Mouse (Mus musculus) thymus, adult 2 months (tissue): ENCODE data around the gene Abcg1. TPM values are rescaled to one million over a fixed set of nuclear protein-coding genes. Genes with fewer than 3 reads are reported as not detected.

Experiments used
- DNase-seq: peaks from one replicate; pipeline ENCODE4 v3.0.0; 2021
- H3K27ac ChIP-seq: fragments of 200-500 bp; 2 replicates; pipeline ENCODE4 v1.5.1; 2012; ENCODE audit warnings: low read length, control low read depth; ENCODE audit not compliant: control insufficient read depth, insufficient read depth
- H3K27me3 ChIP-seq: fragments of 200-500 bp; 2 replicates; pipeline ENCODE4 v1.6.1; 2012; ENCODE audit warnings: mild to moderate bottlenecking, low read length, moderate library complexity, mixed read lengths; ENCODE audit not compliant: control insufficient read depth, insufficient read depth
- H3K36me3 ChIP-seq: fragments of 200-500 bp; 2 replicates; pipeline ENCODE4 v1.6.1; 2012; ENCODE audit warnings: mild to moderate bottlenecking, low read length, moderate library complexity; ENCODE audit not compliant: control insufficient read depth, insufficient read depth
- H3K4me1 ChIP-seq: fragments of 200-500 bp; replicated peaks from 2 replicates; pipeline ENCODE4 v1.6.1; 2012; ENCODE audit warnings: low read length; ENCODE audit not compliant: control insufficient read depth, insufficient read depth
- H3K4me3 ChIP-seq: fragments of 200-500 bp; 2 replicates; pipeline ENCODE4 v1.5.1; 2012; ENCODE audit warnings: mild to moderate bottlenecking, low read length, control low read depth, moderate library complexity; ENCODE audit not compliant: control insufficient read depth, insufficient read depth
- CTCF ChIP-seq: fragments of 200-500 bp; IDR thresholded peaks from 2 replicates; pipeline ENCODE4 v1.5.1; 2012; ENCODE audit warnings: mild to moderate bottlenecking, control low read depth, low read length, moderate library complexity, borderline replicate concordance; ENCODE audit not compliant: control insufficient read depth, poor library complexity, insufficient read depth; ENCODE audit errors: extremely low read depth
- POLR2A ChIP-seq: fragments of 200-500 bp; IDR thresholded peaks from 2 replicates; pipeline ENCODE4 v1.6.1; 2012; ENCODE audit warnings: mild to moderate bottlenecking, low read length, control low read depth, moderate library complexity; ENCODE audit not compliant: control insufficient read depth, poor library complexity, insufficient read depth; ENCODE audit errors: extremely low read depth
- WGBS: fragments of 180-500 bp; shearing (Covaris S2); methylation state at CpG from one replicate; pipeline ENCODE4 v1.1.7; 2018; 5-methylcytosine and 5-hydroxymethylcytosine counted together
- polyA plus RNA-seq: library from polyadenylated mRNA; depleted of rRNA; stranded (reverse); fragments of >200 nt; gene quantifications from 2 replicates; pipeline ENCODE4 v1.2.3, GENCODE M21; 2012

Gene Abcg1
- polyA plus RNA-seq, 1 experiment: 103 TPM

DNA sequence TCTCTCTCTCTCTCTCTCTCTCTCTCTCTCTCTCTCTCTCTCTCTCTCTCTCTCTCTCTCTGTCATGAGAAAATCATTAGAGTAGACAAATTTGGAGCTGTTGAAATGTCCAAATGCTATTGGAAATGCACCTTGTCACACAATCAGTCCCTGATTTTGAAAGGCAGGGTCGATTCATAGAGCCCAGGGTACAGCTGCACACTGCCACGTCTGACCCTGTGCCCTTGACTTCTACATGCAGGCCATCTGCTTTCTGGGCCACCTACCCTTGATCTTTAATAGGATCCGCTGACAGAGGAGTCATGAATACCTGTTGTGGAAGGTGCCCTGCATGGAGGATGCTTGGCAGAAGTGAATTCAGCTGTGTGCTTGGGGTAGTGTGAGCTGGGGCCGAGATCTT lies 28.1 kb upstream of the Abcg1 start:
- H3K36me3 ChIP-seq: no peaks in the 10 kb centered on the region
- no peak overlapping the region for H3K4me3 ChIP-seq
- TF ChIP-seq CTCF (no peak), POLR2A (no peak)
- WGBS: 94% methylated on average over 4 of the region's 4 CpGs
- H3K27me3 ChIP-seq: no peaks in the 10 kb centered on the region
- DNase-seq: no peak
- no peak overlapping the region for H3K27ac ChIP-seq
- H3K4me1 ChIP-seq: peaks cover 13% of the 10 kb centered on the region

DNA sequence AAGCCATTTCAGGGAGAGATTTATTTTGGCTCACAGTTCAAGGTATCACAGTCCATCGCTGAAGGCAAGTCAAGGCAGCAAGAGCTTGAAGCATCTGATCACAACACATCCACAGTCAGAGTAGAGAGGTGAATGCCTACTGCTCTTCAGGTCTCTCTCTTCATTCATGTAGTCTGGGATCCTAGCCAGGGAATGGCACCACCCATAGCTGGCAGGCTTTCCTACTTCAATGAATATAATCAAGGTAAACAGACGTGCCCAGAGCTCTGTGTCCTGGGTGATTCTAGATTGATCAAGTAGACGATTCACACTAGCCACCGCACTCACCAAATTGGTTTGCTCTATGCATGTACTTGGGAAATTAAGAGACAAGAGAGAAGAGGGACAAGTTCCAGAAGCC lies 25.1 kb upstream of the Abcg1 start:
- TF ChIP-seq CTCF (no peak), POLR2A (no peak)
- H3K27me3 ChIP-seq: no peaks in the 10 kb centered on the region
- H3K36me3 ChIP-seq: no peaks in the 10 kb centered on the region
- no peak overlapping the region for H3K4me3 ChIP-seq
- DNase-seq: no peak
- peaks cover 23% of the 10 kb centered on the region for H3K4me1 ChIP-seq
- 95% methylated on average over 4 of the region's 4 CpGs for WGBS
- no peak overlapping the region for H3K27ac ChIP-seq

DNA sequence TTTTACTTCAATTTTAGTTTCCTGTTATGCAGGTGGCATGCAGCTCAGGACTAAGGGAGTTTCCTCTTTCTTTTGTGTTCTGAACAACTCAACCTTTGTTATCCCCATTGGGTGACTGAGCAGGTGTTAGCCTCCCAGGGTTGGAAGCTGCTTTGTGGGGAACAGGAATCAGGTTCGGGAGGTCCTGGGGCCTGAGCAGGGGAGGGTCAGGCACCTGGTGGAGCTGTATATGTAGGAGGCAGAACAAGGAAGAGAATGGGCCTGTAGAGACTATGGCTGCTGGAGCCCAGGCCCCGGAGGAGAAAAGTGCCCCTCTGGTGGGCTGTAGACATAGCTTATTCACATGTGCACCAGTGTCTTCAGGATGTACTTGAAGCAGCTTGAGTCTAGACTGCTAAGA lies 24.2 kb upstream of the Abcg1 start:
- no peaks in the 10 kb centered on the region for H3K27me3 ChIP-seq
- TF ChIP-seq POLR2A (no peak), CTCF (no peak)
- H3K4me1 ChIP-seq: peaks cover 29% of the 10 kb centered on the region
- no peaks in the 10 kb centered on the region for H3K36me3 ChIP-seq
- H3K4me3 ChIP-seq: no peak overlapping the region
- peak overlapping the region; percentile 93 for H3K27ac ChIP-seq
- 46% methylated on average over 2 of the region's 2 CpGs for WGBS
- peak; percentile 36 for DNase-seq

DNA sequence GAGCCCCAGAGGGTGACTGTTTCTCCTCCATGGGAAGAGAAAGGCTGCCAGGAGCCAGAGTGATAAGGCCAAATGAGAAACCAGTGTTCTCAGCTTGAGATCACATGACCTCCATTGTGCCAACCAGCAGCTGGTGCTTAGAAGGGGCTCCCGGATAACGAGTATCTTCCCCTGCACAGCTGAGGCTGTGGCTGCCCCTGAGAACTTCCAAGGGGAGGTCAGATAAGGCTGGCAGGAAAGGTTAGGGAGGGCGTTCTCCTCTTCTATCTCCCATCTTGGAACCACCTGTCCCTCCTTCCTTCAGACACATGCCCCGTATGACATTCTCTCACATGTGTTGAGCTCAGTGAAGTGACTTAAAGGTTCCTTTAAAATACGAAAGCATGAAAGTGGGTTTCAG lies 23.3 kb upstream of the Abcg1 start:
- H3K27me3 ChIP-seq: no peaks in the 10 kb centered on the region
- peak overlapping the region; percentile 93 for H3K27ac ChIP-seq
- WGBS: 9% methylated on average over 5 of the region's 5 CpGs
- peaks cover 36% of the 10 kb centered on the region for H3K4me1 ChIP-seq
- peak; percentile 51 for DNase-seq
- H3K4me3 ChIP-seq: peak overlapping the region; percentile 4; the same call in 1 of the 2 replicates
- TF ChIP-seq CTCF (no peak), POLR2A (no peak)
- H3K36me3 ChIP-seq: no peaks in the 10 kb centered on the region

GRCm38 (mm10) chr17:31034674-31035356 lies 22.7 kb upstream of the Abcg1 start:
- DNase-seq: no peak
- H3K27me3 ChIP-seq: no peaks in the 10 kb centered on the region
- no peak overlapping the region for H3K4me3 ChIP-seq
- no peaks in the 10 kb centered on the region for H3K36me3 ChIP-seq
- H3K4me1 ChIP-seq: peaks cover 42% of the 10 kb centered on the region
- H3K27ac ChIP-seq: peak overlapping the region; percentile 93
- TF ChIP-seq CTCF (no peak), POLR2A (no peak)
- WGBS: 75% methylated on average over 9 of the region's 9 CpGs

- WGBS: 96% methylated on average over 22 of the region's 22 CpGs
- no peak for DNase-seq
- Histone ChIP-seq H3K4me3 (no peak overlapping the region), H3K4me1 (peaks cover 49% of the 10 kb centered on the region), H3K27me3 (no peaks in the 10 kb centered on the region), H3K36me3 (no peaks in the 10 kb centered on the region), H3K27ac (no peak overlapping the region)
- no peak for TF ChIP-seq POLR2A
- TF ChIP-seq CTCF: no peak
Observed at GRCm38 (mm10) chr17:31036168-31036876, 21.2 kb upstream of the Abcg1 start.
